Mouse (Mus musculus): ENCODE measurements around the gene Tle2.

- no peak for TF ChIP-seq ZNF384 (IDR thresholded peaks at IDR 0.05; ENCODE audit: low read depth, low read length)
- no peak for TF ChIP-seq ELF1 (IDR thresholded peaks at IDR 0.05; ENCODE audit: low read depth, low read length)
Measured at GRCm38 (mm10) chr10:81568381-81569191, 5.8 kb upstream of the Tle2 start.

All from MEL (cell line).